Mouse (Mus musculus) heart, embryonic 16.5 days (tissue): Measurements from ENCODE around the gene Krt6a. TPM values are rescaled to one million over a fixed set of nuclear protein-coding genes. Genes with fewer than 3 reads are reported as not detected.
"Not testable (repeated sequence)": the region's sequence is repeated elsewhere in the genome, so short reads cannot be mapped to it uniquely, and the experiment has no call there.

Source experiments
- ATAC-seq: fragments of 200-750 bp; cut with Nextera tagmentation; replicated peaks from 2 replicates; pipeline ENCODE4 v1.8.0; 2017; ENCODE audit warnings: moderate number of reproducible peaks; ENCODE audit not compliant: insufficient read depth, low FRiP score; ENCODE audit errors: extremely low read depth
- H3K27ac ChIP-seq: fragments of 300-500 bp; sonication (generic); 2 replicates; pipeline ENCODE4 v1.5.1; 2014; ENCODE audit warnings: mild to moderate bottlenecking, low read length, control low read depth, moderate library complexity
- H3K27me3 ChIP-seq: fragments of 300-500 bp; sonication (generic); 2 replicates; pipeline ENCODE4 v1.6.1; 2014; ENCODE audit warnings: low read length, mixed read lengths; ENCODE audit not compliant: control insufficient read depth, insufficient read depth
- H3K36me3 ChIP-seq: fragments of 300-500 bp; sonication (generic); 2 replicates; pipeline ENCODE4 v1.6.1; 2014; ENCODE audit not compliant: control insufficient read depth, insufficient read depth
- H3K4me1 ChIP-seq: fragments of 300-500 bp; sonication (generic); 2 replicates; pipeline ENCODE4 v1.6.1; 2014; ENCODE audit warnings: low read length, mixed read lengths; ENCODE audit not compliant: control insufficient read depth, insufficient read depth
- H3K4me2 ChIP-seq: fragments of 300-500 bp; sonication (generic); 2 replicates; pipeline ENCODE4 v1.6.1; 2014; ENCODE audit warnings: low read depth, mild to moderate bottlenecking, control low read depth, low read length
- H3K4me3 ChIP-seq: fragments of 300-500 bp; sonication (generic); 2 replicates; pipeline ENCODE4 v1.5.1; 2014; ENCODE audit warnings: mild to moderate bottlenecking, control low read depth, low read length
- H3K9ac ChIP-seq: fragments of 300-500 bp; sonication (generic); 2 replicates; pipeline ENCODE4 v1.6.1; 2014; ENCODE audit warnings: low read length, control low read depth
- H3K9me3 ChIP-seq: fragments of 300-500 bp; sonication (generic); replicated peaks from 2 replicates; pipeline ENCODE4 v1.6.1; 2016; ENCODE audit warnings: low read length; ENCODE audit not compliant: control insufficient read depth
- WGBS: fragments of 180-500 bp; shearing (Covaris S2); extraction: QIAGEN DNeasy Blood & Tissue Kit; methylation state at CpG from one replicate; pipeline ENCODE4 v1.1.7; 2014; 5-methylcytosine and 5-hydroxymethylcytosine counted together
- polyA plus RNA-seq: library from polyadenylated mRNA; unstranded; fragments of >200 nt; fragmentation: Nextera tagmentation; extraction: Ambion mirVana; gene quantifications from 2 replicates; pipeline ENCODE4 v1.2.1, GENCODE M21; 2015

The Krt6a gene
- polyA plus RNA-seq, 1 experiment from 2014 or later: 0.62 TPM

GRCm38 (mm10) chr15:101708683-101709082 lies 14.6 kb upstream of the Krt6a start:
- Histone ChIP-seq H3K4me3 (no peak overlapping the region), H3K27ac (no peak overlapping the region), H3K27me3 (peaks cover 2% of the 10 kb centered on the region; the same call in 1 of the 2 replicates), H3K36me3 (no peaks in the 10 kb centered on the region), H3K9ac (no peak overlapping the region), H3K4me2 (no peak overlapping the region), H3K9me3 (no peaks in the 10 kb centered on the region), H3K4me1 (no peaks in the 10 kb centered on the region)
- WGBS: 53% methylated on average over 11 of the region's 11 CpGs
- no peak for ATAC-seq

- ATAC-seq: no peak
- Histone ChIP-seq H3K36me3 (no peaks in the 10 kb centered on the region), H3K4me2 (no peak overlapping the region), H3K27me3 (peaks cover 2% of the 10 kb centered on the region; the same call in 1 of the 2 replicates), H3K4me1 (no peaks in the 10 kb centered on the region), H3K27ac (no peak overlapping the region), H3K9ac (no peak overlapping the region), H3K4me3 (no peak overlapping the region), H3K9me3 (no peaks in the 10 kb centered on the region)
- 70% methylated on average over 9 of the region's 9 CpGs for WGBS
Observed at GRCm38 (mm10) chr15:101707454-101707853, 13.3 kb upstream of the Krt6a start.

DNA sequence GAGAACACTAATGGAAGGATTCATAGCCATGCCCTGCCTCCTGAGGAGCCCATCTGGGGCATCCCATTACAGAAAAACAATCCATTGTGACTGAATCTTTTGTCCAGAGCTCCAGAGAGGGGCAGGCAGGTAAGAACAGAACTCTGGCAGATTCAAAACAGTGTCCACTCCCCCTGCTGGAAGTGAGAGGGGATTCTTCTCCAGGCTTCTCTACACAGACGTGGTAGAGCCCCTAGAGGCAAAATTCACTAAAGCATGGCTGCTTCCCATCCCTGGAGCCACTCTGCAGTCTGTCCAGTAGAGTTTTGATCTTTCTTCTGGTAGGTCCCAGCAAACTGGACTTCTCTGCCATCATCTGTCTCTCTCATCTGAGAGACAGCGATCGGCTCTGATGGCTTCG lies 10.0 kb upstream of the Krt6a start:
- Histone ChIP-seq H3K9ac (no peak overlapping the region), H3K4me1 (no peaks in the 10 kb centered on the region), H3K9me3 (no peaks in the 10 kb centered on the region)

DNA sequence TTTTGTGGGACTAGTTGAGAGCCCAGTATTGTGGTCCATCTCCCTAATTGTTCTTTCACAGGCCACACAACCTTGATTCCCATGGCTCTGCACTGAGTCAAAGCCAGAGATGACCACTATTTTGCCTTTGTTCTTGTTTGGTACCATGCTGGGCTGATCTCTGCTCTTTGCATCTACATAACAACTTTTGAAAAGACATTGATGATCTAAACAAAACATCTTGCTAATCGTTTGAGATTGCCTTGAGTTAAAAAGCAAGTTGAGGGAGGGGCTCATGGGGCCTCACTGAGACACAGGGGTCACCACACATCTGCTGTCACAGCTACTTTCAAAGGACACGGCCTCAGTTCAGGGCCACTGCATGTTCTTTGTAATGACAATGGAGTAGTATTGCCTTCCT lies 8.3 kb upstream of the Krt6a start:
- no peaks in the 10 kb centered on the region for H3K9me3 ChIP-seq
- H3K4me2 ChIP-seq: no peak overlapping the region
- H3K27me3 ChIP-seq: peaks cover 2% of the 10 kb centered on the region; the same call in 1 of the 2 replicates
- no peaks in the 10 kb centered on the region for H3K4me1 ChIP-seq
- no peak overlapping the region for H3K4me3 ChIP-seq
- ATAC-seq: no peak
- H3K36me3 ChIP-seq: no peaks in the 10 kb centered on the region
- no peak overlapping the region for H3K27ac ChIP-seq
- H3K9ac ChIP-seq: no peak overlapping the region
- 41% methylated on average over 2 of the region's 2 CpGs for WGBS

More for the DNA sequence above, 10.0 kb upstream of the Krt6a start:
- Histone ChIP-seq H3K4me2 (no peak overlapping the region), H3K27me3 (peaks cover 2% of the 10 kb centered on the region; the same call in 1 of the 2 replicates), H3K4me3 (no peak overlapping the region), H3K27ac (no peak overlapping the region), H3K36me3 (no peaks in the 10 kb centered on the region)
- 65% methylated on average over 4 of the region's 4 CpGs for whole genome bisulfite sequencing
- ATAC-seq: no peak

DNA sequence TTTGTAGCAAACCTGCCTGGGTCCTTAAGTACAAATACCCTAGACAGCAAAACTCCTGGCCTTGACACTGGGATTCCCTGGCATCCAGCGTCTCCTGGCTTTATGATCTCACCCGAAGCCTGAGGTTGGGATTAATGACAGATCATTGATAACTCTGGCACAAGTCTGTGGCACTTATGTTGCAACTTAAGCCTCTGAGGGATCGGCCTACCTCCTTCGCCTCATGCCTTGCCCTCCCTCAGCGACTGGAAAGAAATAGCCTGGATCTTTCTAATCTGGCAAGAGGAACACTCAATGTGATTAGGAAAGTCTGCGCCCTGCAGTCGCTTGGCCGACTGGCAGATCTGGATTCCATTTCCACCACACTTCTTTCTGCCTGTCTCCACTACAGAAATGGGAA lies 5.8 kb upstream of the Krt6a start:
- Histone ChIP-seq H3K4me2 (no peak overlapping the region), H3K27me3 (no peaks in the 10 kb centered on the region), H3K36me3 (no peaks in the 10 kb centered on the region), H3K9me3 (no peaks in the 10 kb centered on the region), H3K9ac (no peak overlapping the region), H3K4me1 (no peaks in the 10 kb centered on the region), H3K27ac (no peak overlapping the region), H3K4me3 (no peak overlapping the region)
- ATAC-seq: no peak
- 68% methylated on average over 8 of the region's 8 CpGs for WGBS

DNA sequence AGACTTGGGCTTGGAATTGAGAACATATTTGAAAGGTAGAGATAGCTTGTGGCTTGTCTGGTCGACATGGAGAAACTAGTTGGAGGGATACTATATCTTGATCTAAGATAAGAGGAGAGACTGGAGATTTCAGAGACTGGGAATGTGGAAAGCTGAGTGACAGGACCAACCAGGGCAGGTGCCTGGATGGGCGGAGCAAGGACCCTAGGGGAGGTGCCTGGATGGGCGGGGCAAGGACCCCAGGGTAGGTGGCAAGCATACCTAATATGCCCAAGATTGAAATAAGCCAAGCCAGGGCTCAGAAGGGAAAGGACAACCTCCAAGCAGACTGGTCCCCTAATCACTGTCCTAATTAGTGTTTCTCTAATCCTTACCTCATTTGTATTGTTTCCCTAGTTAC lies 5.1 kb upstream of the Krt6a start:
- WGBS: 37% methylated on average over 3 of the region's 3 CpGs
- no peak for ATAC-seq
- H3K4me3 ChIP-seq: no peak overlapping the region
- H3K36me3 ChIP-seq: no peaks in the 10 kb centered on the region
- H3K9ac ChIP-seq: no peak overlapping the region
- H3K4me1 ChIP-seq: no peaks in the 10 kb centered on the region
- no peaks in the 10 kb centered on the region for H3K9me3 ChIP-seq
- H3K4me2 ChIP-seq: no peak overlapping the region
- no peak overlapping the region for H3K27ac ChIP-seq
- H3K27me3 ChIP-seq: no peaks in the 10 kb centered on the region

- no peak for ATAC-seq
- Histone ChIP-seq H3K9me3 (no peaks in the 10 kb centered on the region), H3K4me1 (no peaks in the 10 kb centered on the region), H3K27me3 (no peaks in the 10 kb centered on the region), H3K27ac (no peak overlapping the region), H3K4me3 (no peak overlapping the region), H3K4me2 (no peak overlapping the region), H3K36me3 (no peaks in the 10 kb centered on the region), H3K9ac (no peak overlapping the region)
- 69% methylated on average over 8 of the region's 8 CpGs for WGBS
Observed at GRCm38 (mm10) chr15:101697326-101698188, 3.5 kb upstream of the Krt6a start.

- WGBS: 89% methylated on average over 5 of the region's 5 CpGs
- H3K9me3 ChIP-seq, H3K27me3 ChIP-seq, H3K36me3 ChIP-seq, H3K27ac ChIP-seq, ATAC-seq, H3K4me1 ChIP-seq, H3K4me3 ChIP-seq, H3K9ac ChIP-seq, H3K4me2 ChIP-seq: not testable (repeated sequence)
Observed at GRCm38 (mm10) chr15:101690460-101690859, 3.6 kb downstream of the Krt6a start.

DNA sequence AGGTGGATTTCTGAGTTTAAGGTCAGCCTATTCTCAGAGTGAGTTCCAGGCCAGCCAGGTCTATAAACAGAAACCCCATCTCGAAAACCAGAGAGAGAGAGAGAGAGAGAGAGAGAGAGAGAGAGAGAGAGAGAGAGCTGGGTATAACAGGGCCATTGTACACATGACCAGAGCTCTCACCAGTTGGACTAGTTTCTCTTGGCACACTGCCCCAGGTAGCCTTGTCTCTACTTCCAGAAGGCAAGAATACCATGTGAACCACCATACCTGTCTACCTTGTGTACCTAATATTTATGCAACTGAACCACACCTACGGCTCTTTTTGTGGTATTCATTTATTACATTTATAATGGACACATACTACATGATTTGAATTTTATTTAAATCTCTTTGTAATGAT lies 5.9 kb downstream of the Krt6a start:
- ATAC-seq: no peak
- WGBS: 39% methylated on average over 2 of the region's 2 CpGs
- H3K27ac ChIP-seq: no peak overlapping the region
- H3K4me1 ChIP-seq: no peaks in the 10 kb centered on the region
- no peak overlapping the region for H3K4me2 ChIP-seq
- no peak overlapping the region for H3K9ac ChIP-seq
- H3K9me3 ChIP-seq: no peaks in the 10 kb centered on the region
- H3K4me3 ChIP-seq: no peak overlapping the region
- no peaks in the 10 kb centered on the region for H3K36me3 ChIP-seq
- no peaks in the 10 kb centered on the region for H3K27me3 ChIP-seq
